Mouse (Mus musculus): ENCODE measurements at regions not wholly inside any gene's neighbourhood (a gene's known extent, or its start where the extent isn't known, plus 50 kb on each side); places are given as distances from the start of the nearest gene placed in this dataset.

GRCm38 (mm10) chr10:19532790-19533189, 59.0 kb upstream of the Ifngr1 start:
- ATAC-seq: no peak

GRCm38 (mm10) chr10:19533846-19534245, 57.9 kb upstream of the Ifngr1 start:
- TF ChIP-seq CTCF (IDR thresholded peaks at IDR 0.05; ENCODE audit: low read depth): no peak
- H3K9me3 ChIP-seq (ENCODE audit: low read length): no peaks in the 10 kb centered on the region

More at GRCm38 (mm10) chr10:19532790-19533189, 59.0 kb upstream of the Ifngr1 start:
- H3K4me3 ChIP-seq (ENCODE audit: low read depth, low read length): no peak overlapping the region
- H3K36me3 ChIP-seq (ENCODE audit: insufficient read depth): no peaks in the 10 kb centered on the region
- no peak overlapping the region for H3K27ac ChIP-seq (ENCODE audit: low read depth, low read length)
- no peaks in the 10 kb centered on the region for H3K27me3 ChIP-seq (ENCODE audit: insufficient read depth, low read length)
- TF ChIP-seq CTCF (IDR thresholded peaks at IDR 0.05; ENCODE audit: low read depth): no peak
- H3K4me2 ChIP-seq (ENCODE audit: low read depth): no peak overlapping the region
- H3K9me3 ChIP-seq (ENCODE audit: low read length): no peaks in the 10 kb centered on the region
- WGBS: 87% methylated on average over 3 of the region's 3 CpGs
- DNase-seq: no peak
- H3K4me1 ChIP-seq (ENCODE audit: insufficient read depth): no peaks in the 10 kb centered on the region
- no peak overlapping the region for H3K9ac ChIP-seq

More at GRCm38 (mm10) chr10:19533846-19534245, 57.9 kb upstream of the Ifngr1 start:
- Histone ChIP-seq H3K4me3 (ENCODE audit: low read depth, low read length) (no peak overlapping the region), H3K36me3 (ENCODE audit: insufficient read depth) (no peaks in the 10 kb centered on the region), H3K27me3 (ENCODE audit: insufficient read depth, low read length) (no peaks in the 10 kb centered on the region), H3K4me1 (ENCODE audit: insufficient read depth) (no peaks in the 10 kb centered on the region), H3K27ac (ENCODE audit: low read depth, low read length) (no peak overlapping the region), H3K9ac (no peak overlapping the region), H3K4me2 (ENCODE audit: low read depth) (no peak overlapping the region)
- WGBS: 78% methylated on average over 1 of the region's 1 CpGs
- DNase-seq (no peak), ATAC-seq (no peak)
